Mouse (Mus musculus): Measurements from ENCODE around the gene Ankrd33b.

Ankrd33b gene

GRCm38 (mm10) chr15:31366596-31367480 lies 688 bp downstream of the Ankrd33b start:
- peak; percentile 28 to 40 for DNase-seq

- peak; percentile 38 for DNase-seq
Observed at GRCm38 (mm10) chr15:31365720-31366591, 1.6 kb downstream of the Ankrd33b start.

- no peak for DNase-seq
Observed at GRCm38 (mm10) chr15:31365041-31365719, 2.3 kb downstream of the Ankrd33b start.

GRCm38 (mm10) chr15:31364396-31364795 lies 3.1 kb downstream of the Ankrd33b start:
- DNase-seq: no peak

- no peak for DNase-seq
Observed at GRCm38 (mm10) chr15:31363981-31364361, 3.6 kb downstream of the Ankrd33b start.

- DNase-seq: no peak
Observed at GRCm38 (mm10) chr15:31363241-31363980, 4.1 kb downstream of the Ankrd33b start.

- no peak for DNase-seq
Observed at GRCm38 (mm10) chr15:31361259-31361853, 6.2 kb downstream of the Ankrd33b start.

- no peak for DNase-seq
Observed at GRCm38 (mm10) chr15:31360593-31360992, 6.9 kb downstream of the Ankrd33b start.

- DNase-seq: no peak
Observed at GRCm38 (mm10) chr15:31359805-31360204, 7.7 kb downstream of the Ankrd33b start.

GRCm38 (mm10) chr15:31352494-31353279 lies 14.8 kb downstream of the Ankrd33b start:
- no peak for DNase-seq

GRCm38 (mm10) chr15:31349810-31350341 lies 17.6 kb downstream of the Ankrd33b start:
- no peak for DNase-seq

GRCm38 (mm10) chr15:31349046-31349445 lies 18.5 kb downstream of the Ankrd33b start:
- no peak for DNase-seq

- DNase-seq: no peak
Observed at GRCm38 (mm10) chr15:31348241-31348640, 19.3 kb downstream of the Ankrd33b start.

- DNase-seq: no peak
Observed at GRCm38 (mm10) chr15:31346508-31346907, 21.0 kb downstream of the Ankrd33b start.

- DNase-seq: no peak
Observed at GRCm38 (mm10) chr15:31345366-31345765, 22.2 kb downstream of the Ankrd33b start.

GRCm38 (mm10) chr15:31344811-31345211 lies 22.7 kb downstream of the Ankrd33b start:
- no peak for DNase-seq

- no peak for DNase-seq
Observed at GRCm38 (mm10) chr15:31343602-31344001, 23.9 kb downstream of the Ankrd33b start.

GRCm38 (mm10) chr15:31342496-31342901 lies 25.0 kb downstream of the Ankrd33b start:
- no peak for DNase-seq

- DNase-seq: no peak
Observed at GRCm38 (mm10) chr15:31342001-31342400, 25.5 kb downstream of the Ankrd33b start.

- no peak for DNase-seq
Observed at GRCm38 (mm10) chr15:31338656-31339291, 28.8 kb downstream of the Ankrd33b start.
